Mouse (Mus musculus) megakaryocyte, embryonic 14.5 days (primary cell): ENCODE measurements around the gene Add3. TPM values are rescaled to one million over a fixed set of nuclear protein-coding genes. Genes with fewer than 3 reads are reported as not detected.

ENCODE experiments used
- H3K27me3 ChIP-seq: replicated peaks from 2 replicates; pipeline ENCODE3; 2012; ENCODE audit warnings: inconsistent platforms
- H3K36me3 ChIP-seq: replicated peaks from 2 replicates; pipeline ENCODE3; 2012; ENCODE audit warnings: low read length, inconsistent platforms, mixed read lengths
- H3K4me1 ChIP-seq: 2 replicates; pipeline ENCODE4 v1.6.1; 2012; ENCODE audit warnings: inconsistent platforms
- H3K4me3 ChIP-seq: replicated peaks from 2 replicates; pipeline ENCODE3; 2012; ENCODE audit warnings: moderate library complexity, mild to moderate bottlenecking, inconsistent platforms
- H3K9me3 ChIP-seq: 2 replicates; pipeline ENCODE4 v1.6.1; 2012; ENCODE audit warnings: inconsistent platforms
- FLI1 ChIP-seq: IDR thresholded peaks from 2 replicates; pipeline ENCODE4 v1.6.1; 2012; ENCODE audit warnings: low read length, inconsistent platforms, mixed read lengths
- GATA1 ChIP-seq: IDR thresholded peaks from 3 replicates; pipeline ENCODE4 v1.6.1; 2012; ENCODE audit warnings: mixed read lengths, low read length, inconsistent platforms, borderline replicate concordance
- polyA plus RNA-seq: library from polyadenylated mRNA; stranded (reverse); fragments of >175 nt; gene quantifications from 2 replicates; pipeline ENCODE4 v1.2.3, GENCODE M21; 2012; ENCODE audit warnings: low replicate concordance; ENCODE audit not compliant: insufficient read depth

The Add3 gene
- polyA plus RNA-seq, 1 experiment, result 6.1 TPM

DNA sequence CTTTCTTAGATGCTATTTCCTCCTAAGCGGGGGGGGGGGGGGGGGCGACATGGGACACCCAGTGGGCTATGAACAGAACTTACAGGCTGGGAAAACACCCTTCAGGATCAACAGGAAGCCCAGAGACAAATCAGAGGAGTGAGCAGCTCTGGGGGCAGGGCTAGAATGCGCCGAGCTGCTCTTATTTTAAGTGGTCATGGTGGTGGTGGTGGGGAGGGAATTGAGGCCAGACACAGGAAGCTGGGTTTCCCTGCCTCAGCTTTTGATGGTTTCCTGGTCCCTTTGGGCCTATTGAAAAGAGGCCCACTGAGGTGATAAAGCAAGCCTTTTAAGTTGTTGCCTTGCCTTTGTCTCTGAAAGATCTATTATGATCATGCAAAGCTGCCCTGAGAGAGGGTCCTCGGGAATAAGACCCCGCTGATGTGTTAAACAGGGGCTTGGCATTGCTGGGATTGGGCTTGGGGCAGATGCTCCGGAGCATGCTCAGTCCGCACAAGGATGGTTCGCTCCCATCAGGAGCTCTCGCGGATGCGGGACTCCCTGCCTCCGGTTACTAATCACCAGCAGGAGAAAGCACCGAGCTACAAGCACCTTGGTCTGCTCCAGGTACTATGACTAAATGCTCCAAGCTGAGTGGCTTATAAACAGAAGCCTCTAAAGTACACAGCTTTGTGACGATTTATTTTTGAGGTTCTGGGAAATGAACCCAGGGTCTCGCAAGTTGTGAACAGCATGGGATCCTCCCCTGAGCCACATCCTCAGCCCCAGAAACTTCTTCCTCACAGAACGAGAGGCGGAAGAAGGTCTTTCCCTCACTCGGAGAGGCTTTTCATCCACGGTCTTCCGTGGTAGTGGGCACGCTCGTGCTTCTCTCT, 123.9 kb downstream of the Add3 start:
- Histone ChIP-seq H3K4me3 (peak overlapping the region; percentile 76), H3K27me3 (peaks cover 77% of the 10 kb centered on the region), H3K36me3 (no peaks in the 10 kb centered on the region), H3K9me3 (no peaks in the 10 kb centered on the region), H3K4me1 (peaks cover 57% of the 10 kb centered on the region)
- TF ChIP-seq FLI1 (no peak), GATA1 (no peak)

DNA sequence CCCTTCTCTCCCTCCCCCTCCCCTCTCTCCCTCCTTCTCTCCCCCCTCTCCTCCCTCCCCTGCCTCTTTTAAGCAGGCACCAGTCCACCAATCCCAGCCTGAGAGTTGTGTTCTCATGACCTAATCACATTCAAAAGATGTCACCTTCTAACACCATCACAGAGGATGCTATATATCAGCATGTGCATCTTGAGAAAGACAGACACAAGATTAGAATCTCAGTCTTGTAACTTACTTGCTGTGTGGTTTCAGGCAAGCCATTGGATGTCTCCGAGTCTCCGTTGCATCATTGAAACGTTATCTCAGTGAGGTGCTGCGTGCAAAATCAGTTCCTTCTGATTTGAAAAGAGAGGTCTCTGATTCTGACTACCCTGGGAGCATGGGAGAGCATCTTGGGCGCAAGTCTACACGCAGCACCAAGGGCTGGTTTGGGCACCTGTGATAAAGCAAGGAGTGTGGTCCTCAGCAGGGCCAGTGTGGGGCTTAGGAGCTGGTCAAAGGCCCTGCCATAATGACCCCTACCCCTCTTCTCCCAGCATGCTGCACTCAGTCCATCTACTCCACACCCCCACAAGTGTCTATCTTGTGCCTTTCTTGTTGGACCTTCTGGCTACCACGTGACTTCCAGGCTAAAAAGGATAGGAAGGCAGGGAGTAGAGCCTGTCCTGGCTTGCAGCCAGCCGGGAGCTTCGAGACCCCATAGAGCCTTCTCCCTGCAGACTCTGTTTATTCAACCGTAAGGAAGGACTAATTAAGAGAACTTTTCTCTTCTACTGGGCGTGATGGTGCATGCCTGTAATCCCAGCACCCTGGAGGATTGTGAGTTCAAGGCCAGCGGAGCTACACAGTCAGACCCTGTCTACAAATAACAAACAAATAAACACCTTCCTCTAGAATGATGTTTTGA, 124.8 kb downstream of the Add3 start:
- Histone ChIP-seq H3K9me3 (no peaks in the 10 kb centered on the region), H3K27me3 (peaks cover 75% of the 10 kb centered on the region), H3K36me3 (no peaks in the 10 kb centered on the region), H3K4me1 (peaks cover 47% of the 10 kb centered on the region), H3K4me3 (no peak overlapping the region)
- no peak for TF ChIP-seq GATA1
- no peak for TF ChIP-seq FLI1

- Histone ChIP-seq H3K27me3 (peaks cover 73% of the 10 kb centered on the region), H3K36me3 (no peaks in the 10 kb centered on the region), H3K4me1 (peaks cover 39% of the 10 kb centered on the region), H3K4me3 (no peak overlapping the region), H3K9me3 (no peaks in the 10 kb centered on the region)
- TF ChIP-seq FLI1 (no peak), GATA1 (no peak)
These were observed 127.1 kb downstream of the Add3 start for GRCm38 (mm10) chr19:53267305-53267704.

DNA sequence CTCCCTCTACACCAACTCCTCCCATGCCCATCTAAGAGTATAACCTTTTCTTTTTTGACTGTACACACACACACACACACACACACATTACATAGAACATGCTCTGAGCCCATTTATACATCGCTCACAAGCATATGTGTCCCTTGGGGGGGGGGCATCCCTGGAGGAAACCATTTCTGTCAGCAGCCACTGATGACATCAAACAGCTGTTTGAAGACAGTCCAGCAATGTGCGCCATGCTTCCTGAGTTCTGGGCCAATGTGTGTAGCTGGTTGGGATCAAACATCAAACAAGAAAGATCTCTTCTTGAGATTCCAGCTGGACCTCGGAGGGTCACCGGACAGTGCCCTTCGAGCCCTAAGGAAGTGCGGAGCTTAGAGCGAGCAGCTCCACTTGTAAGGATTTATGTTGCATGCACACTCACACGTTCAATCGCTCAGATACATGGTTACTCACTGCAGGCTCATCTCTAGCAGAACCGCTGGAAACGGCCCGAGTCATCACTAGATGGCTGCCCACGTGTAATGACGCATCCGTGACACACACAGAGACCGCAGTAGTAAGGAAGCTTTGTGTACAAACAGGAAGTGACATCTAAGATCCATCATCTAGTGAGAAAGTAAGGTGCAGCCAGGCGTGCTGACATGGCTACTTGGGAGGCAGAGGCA, 132.9 kb downstream of the Add3 start:
- H3K4me1 ChIP-seq, result peaks cover 16% of the 10 kb centered on the region
- H3K4me3 ChIP-seq, result peak overlapping the region; percentile 10
- no peaks in the 10 kb centered on the region for H3K9me3 ChIP-seq
- no peak for TF ChIP-seq FLI1
- TF ChIP-seq GATA1, result no peak
- peaks cover 73% of the 10 kb centered on the region for H3K27me3 ChIP-seq
- no peaks in the 10 kb centered on the region for H3K36me3 ChIP-seq

DNA sequence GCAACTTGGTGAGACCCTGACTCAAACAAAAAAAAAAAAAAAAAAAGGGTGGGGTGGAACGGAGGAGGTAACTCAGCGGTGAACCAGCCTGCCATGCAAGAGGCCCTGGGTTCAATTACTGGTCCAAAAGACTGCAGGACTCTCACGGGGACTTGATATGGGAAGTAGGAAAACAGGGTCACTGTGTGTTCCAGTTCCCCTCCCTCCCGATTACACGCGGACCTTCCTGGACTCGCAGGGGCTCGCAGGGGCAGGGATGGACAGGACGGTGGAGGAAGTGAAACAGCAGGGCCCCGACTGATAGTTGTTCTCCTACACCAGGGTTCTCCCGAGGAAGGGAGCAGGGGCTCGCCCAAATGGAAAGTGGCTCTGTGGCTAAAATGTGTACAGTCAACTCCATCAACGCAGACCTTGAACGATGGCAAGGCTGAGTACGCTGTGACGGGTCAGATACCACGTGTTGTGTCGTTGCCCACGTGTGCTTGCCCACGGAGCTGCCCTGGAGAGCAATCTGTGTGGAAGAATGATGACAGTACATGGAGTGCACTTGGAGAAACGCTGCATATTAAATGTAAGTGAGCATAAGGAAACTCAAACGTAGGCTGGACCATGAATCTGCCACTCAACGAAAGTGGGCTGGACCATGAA, 133.7 kb downstream of the Add3 start:
- no peaks in the 10 kb centered on the region for H3K36me3 ChIP-seq
- H3K9me3 ChIP-seq, result no peaks in the 10 kb centered on the region
- peak overlapping the region; percentile 24 for H3K4me3 ChIP-seq
- TF ChIP-seq GATA1 (no peak), FLI1 (no peak)
- peaks cover 74% of the 10 kb centered on the region for H3K27me3 ChIP-seq
- H3K4me1 ChIP-seq, result peaks cover 14% of the 10 kb centered on the region

GRCm38 (mm10) chr19:53275204-53275603, 135.0 kb downstream of the Add3 start:
- H3K9me3 ChIP-seq, result no peaks in the 10 kb centered on the region
- peaks cover 66% of the 10 kb centered on the region for H3K27me3 ChIP-seq
- no peaks in the 10 kb centered on the region for H3K36me3 ChIP-seq
- H3K4me1 ChIP-seq, result peaks cover 27% of the 10 kb centered on the region
- TF ChIP-seq GATA1 (no peak), FLI1 (no peak)
- H3K4me3 ChIP-seq, result no peak overlapping the region

GRCm38 (mm10) chr19:53276902-53277707, 136.9 kb downstream of the Add3 start:
- H3K36me3 ChIP-seq, result no peaks in the 10 kb centered on the region
- TF ChIP-seq GATA1 (no peak), FLI1 (no peak)
- H3K4me3 ChIP-seq, result no peak overlapping the region
- peaks cover 41% of the 10 kb centered on the region for H3K4me1 ChIP-seq
- peaks cover 51% of the 10 kb centered on the region for H3K27me3 ChIP-seq
- no peaks in the 10 kb centered on the region for H3K9me3 ChIP-seq

GRCm38 (mm10) chr19:53278491-53279415, 138.5 kb downstream of the Add3 start:
- Histone ChIP-seq H3K9me3 (no peaks in the 10 kb centered on the region), H3K27me3 (peaks cover 40% of the 10 kb centered on the region), H3K4me1 (peaks cover 43% of the 10 kb centered on the region), H3K4me3 (no peak overlapping the region), H3K36me3 (no peaks in the 10 kb centered on the region)
- TF ChIP-seq FLI1, result no peak
- no peak for TF ChIP-seq GATA1
